ENCODE assay signal across 12 mouse cellular contexts in the genomic region with DNA sequence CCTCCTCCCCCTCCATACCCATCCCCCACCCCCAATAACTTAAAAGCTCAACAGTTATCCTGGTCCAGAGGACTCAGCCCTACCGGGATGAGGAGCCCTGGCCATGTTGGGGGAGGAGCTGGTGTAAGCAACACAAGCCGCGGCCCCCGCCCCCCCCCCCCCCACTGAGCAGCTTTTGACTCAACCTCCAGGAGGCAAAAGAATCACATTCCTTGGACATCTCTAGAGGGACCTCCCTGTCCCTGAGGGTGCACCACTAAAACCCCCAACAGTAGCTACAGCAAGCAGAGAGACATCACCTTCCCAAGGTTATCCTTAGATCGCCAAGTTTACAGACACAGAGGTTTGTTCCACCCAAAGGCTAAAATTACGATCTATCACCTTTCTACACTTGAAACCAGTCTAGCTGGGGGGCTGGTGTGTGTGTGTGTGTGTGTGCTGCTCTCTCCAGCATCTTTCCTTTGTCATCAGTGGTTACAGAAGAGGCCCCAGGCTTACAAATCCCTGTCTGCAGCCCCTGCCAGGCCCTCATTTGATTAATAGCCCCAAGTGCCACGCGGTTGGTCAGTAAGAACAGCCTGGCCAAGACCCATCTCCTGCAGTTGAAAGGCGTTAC. TPM values are rescaled to one million over a fixed set of nuclear protein-coding genes. Genes with fewer than 3 reads are reported as not detected.
DNase-seq lines count a peak whose midpoint lies in the region; ATAC-seq and TF ChIP-seq lines count a peak whose summit lies in the region.
"Had no signal": no experiment of that assay in that cellular context is flagged by ENCODE, and none has a peak within 500 bp of the region (broad histone marks: within the 10 kb centered on the region; RNA-seq: fewer than 3 reads in every experiment).

No protein-coding gene starts in this region.

- H3K36me3 ChIP-seq in kidney, adult 2 months (ENCODE audit: control insufficient read depth, insufficient read depth, low read length) = no peaks in the 10 kb centered on the region
- H3K36me3 ChIP-seq in hindbrain, embryonic 14.5 days (replicated peaks; ENCODE audit: control insufficient read depth, insufficient read depth) = no peaks in the 10 kb centered on the region
- no peaks in the 10 kb centered on the region for H3K36me3 ChIP-seq in neural tube, embryonic 12.5 days
- H3K36me3 ChIP-seq: liver, embryonic 13.5 days had no signal

- DNase-seq in kidney, adult 2 months = no peak
- no peak for DNase-seq in kidney, postnatal 4 days
- peak; percentile 28 for DNase-seq in NIH3T3 (ENCODE audit: low read depth)
- no peak for DNase-seq in hindbrain, embryonic 14.5 days (ENCODE audit: low spot score)
- no peak for DNase-seq in frontal cortex, postnatal 14 days (ENCODE audit: low spot score in 2 of 2)
- DNase-seq in spleen, adult 18-20 months = no peak
- DNase-seq in ovary, postnatal 14 days (ENCODE audit: low spot score) = no peak
- DNase-seq: cerebellum, adult 8-10 months; gastrocnemius, postnatal 14 days; liver, embryonic 13.5 days had no signal

- no peak overlapping the region for H3K27ac ChIP-seq in kidney, adult 2 months (ENCODE audit: insufficient read depth, low read depth, low read length)
- H3K27ac ChIP-seq in hindbrain, embryonic 14.5 days = no peak overlapping the region
- H3K27ac ChIP-seq in neural tube, embryonic 12.5 days = 0 out of 2 replicates have a peak overlapping the region, but pooled peaks have one; percentile 2

- H3K9ac ChIP-seq in hindbrain, embryonic 14.5 days = no peak overlapping the region
- H3K9ac ChIP-seq in neural tube, embryonic 12.5 days = 0 out of 2 replicates have a peak overlapping the region, but pooled peaks have one; percentile 13

- no peaks in the 10 kb centered on the region for H3K27me3 ChIP-seq in kidney, adult 2 months (replicated peaks; ENCODE audit: control insufficient read depth, insufficient read depth, low read length)
- peaks cover 29% of the 10 kb centered on the region for H3K27me3 ChIP-seq in hindbrain, embryonic 14.5 days (ENCODE audit: control insufficient read depth, insufficient read depth, low read length)
- peaks cover 16% of the 10 kb centered on the region for H3K27me3 ChIP-seq in neural tube, embryonic 12.5 days (replicated peaks)
- H3K27me3 ChIP-seq: Patski had no signal

- no peak for TF ChIP-seq CTCF in kidney, adult 2 months (conservative IDR thresholded peaks at IDR 0.05; ENCODE audit: insufficient read depth, insufficient read length, low read depth, low read length)

- H3K9me3 ChIP-seq in hindbrain, embryonic 14.5 days (ENCODE audit: control insufficient read depth, low read length) = no peaks in the 10 kb centered on the region
- no peaks in the 10 kb centered on the region for H3K9me3 ChIP-seq in neural tube, embryonic 12.5 days
- H3K9me3 ChIP-seq: liver, embryonic 13.5 days had no signal

- ATAC-seq in hindbrain, embryonic 14.5 days (ENCODE audit: low FRiP score) = no peak
- peak; percentile 54; the same call in 1 of the 2 replicates for ATAC-seq in neural tube, embryonic 12.5 days (ENCODE audit: low FRiP score, low read depth)

- H3K4me1 ChIP-seq in kidney, adult 2 months (ENCODE audit: control insufficient read depth, insufficient read depth, low read length) = peaks cover 3% of the 10 kb centered on the region; the same call in 1 of the 2 replicates
- H3K4me1 ChIP-seq in hindbrain, embryonic 14.5 days (replicated peaks; ENCODE audit: control insufficient read depth, insufficient read depth, low read length) = peaks cover 14% of the 10 kb centered on the region
- H3K4me1 ChIP-seq in neural tube, embryonic 12.5 days = peaks cover 28% of the 10 kb centered on the region

- H3K4me3 ChIP-seq in kidney, adult 2 months (ENCODE audit: insufficient read depth, low read depth, low read length) = peak overlapping the region; percentile 11; the same call in 1 of the 2 replicates
- H3K4me3 ChIP-seq in hindbrain, embryonic 14.5 days (replicated peaks; ENCODE audit: low read length) = 0 out of 2 replicates have a peak overlapping the region, but pooled peaks have one; percentile 9
- peak overlapping the region; percentile 42 for H3K4me3 ChIP-seq in neural tube, embryonic 12.5 days

- WGBS in kidney, adult 2 months = 40% methylated on average over 9 of the region's 9 CpGs
- 3% methylated on average over 7 of the region's 9 CpGs for WGBS in hindbrain, embryonic 14.5 days
- under 1% methylated on average over 9 of the region's 9 CpGs for WGBS in neural tube, embryonic 12.5 days

- H3K4me2 ChIP-seq in hindbrain, embryonic 14.5 days (replicated peaks) = peak overlapping the region; percentile 86
- H3K4me2 ChIP-seq in neural tube, embryonic 12.5 days (replicated peaks) = peak overlapping the region; percentile 92

- no peak for TF ChIP-seq POLR2A in kidney, adult 2 months (IDR thresholded peaks at IDR 0.05; ENCODE audit: low read depth, low read length)

RNA-seq across cellular contexts. Expression of gene Col18a1, which starts 1.8 kb away (rescaled TPM):
- 114 and 138 TPM in 2 replicates for polyA plus RNA-seq in kidney, adult 2 months (2012; rRNA removed)
- polyA plus RNA-seq in hindbrain, embryonic 14.5 days (2014; fragmentation: Nextera tagmentation; extraction: Ambion mirVana) = 38.6 and 51.2 TPM in 2 replicates
- polyA plus RNA-seq in neural tube, embryonic 12.5 days (2016; fragmentation: Nextera tagmentation; extraction: Ambion mirVana) = 106 and 107 TPM in 2 replicates
